Mouse (Mus musculus) liver, adult 2 months (tissue): ENCODE results near the gene Actr2.

Experiments
- CTCF ChIP-seq: fragments of 200-500 bp; IDR thresholded peaks from 2 replicates; pipeline ENCODE4 v1.5.1; 2011; ENCODE audit warnings: low read depth, low read length, control low read depth
- POLR2A ChIP-seq: fragments of 200-500 bp; IDR thresholded peaks from 2 replicates; pipeline ENCODE4 v1.6.1; 2011; ENCODE audit warnings: low read length, control low read depth; ENCODE audit not compliant: insufficient read depth; ENCODE audit errors: extremely low read depth

GRCm38 (mm10) chr11:20136314-20136713 lies 23.6 kb upstream of the Actr2 start:
- no peak for TF ChIP-seq CTCF
- no peak for TF ChIP-seq POLR2A
